Mouse (Mus musculus): ENCODE measurements around the gene Olfr1463. TPM values are rescaled to one million over a fixed set of nuclear protein-coding genes. Genes with fewer than 3 reads are reported as not detected.

Olfr1463 gene
- total RNA-seq (2021) = not detected
- long read RNA-seq, experiment 1 = 0 reads
- long read RNA-seq, experiment 2 = 0 reads

DNA sequence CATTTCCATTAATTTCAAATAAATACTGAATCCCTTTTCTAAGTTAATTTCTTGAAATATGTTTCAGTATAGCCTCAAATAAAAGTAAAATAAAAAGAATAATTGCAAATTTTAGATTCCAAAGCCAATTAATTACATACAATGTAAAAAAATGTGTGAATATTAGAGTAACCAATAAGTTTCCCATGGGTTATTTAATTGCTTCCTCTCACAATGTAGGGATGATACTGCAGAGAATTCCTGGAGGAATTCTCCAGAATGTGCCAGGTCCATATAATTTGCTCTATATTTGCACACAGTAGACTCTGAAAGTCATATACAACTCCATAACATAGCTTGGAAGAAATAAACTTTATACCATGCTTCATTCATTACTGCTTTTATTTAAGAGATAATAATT, at the start of gene Olfr1463:
Gene Olfr1463, plus strand, starts transcription at position 301 of the 400 bp plus-strand sequence.
- Histone ChIP-seq H3K27ac (no peak within 1 kb of the TSS), H3K4me3 (no peak within 1 kb of the TSS)
- intact Hi-C loops (cut with DNase I) = no loop called here
- TF ChIP-seq CTCF (IDR thresholded peaks at IDR 0.05) = no peak
- no peak for DNase-seq (ENCODE audit: extremely low spot score in 1 of 2, low spot score in 2 of 2)

DNA sequence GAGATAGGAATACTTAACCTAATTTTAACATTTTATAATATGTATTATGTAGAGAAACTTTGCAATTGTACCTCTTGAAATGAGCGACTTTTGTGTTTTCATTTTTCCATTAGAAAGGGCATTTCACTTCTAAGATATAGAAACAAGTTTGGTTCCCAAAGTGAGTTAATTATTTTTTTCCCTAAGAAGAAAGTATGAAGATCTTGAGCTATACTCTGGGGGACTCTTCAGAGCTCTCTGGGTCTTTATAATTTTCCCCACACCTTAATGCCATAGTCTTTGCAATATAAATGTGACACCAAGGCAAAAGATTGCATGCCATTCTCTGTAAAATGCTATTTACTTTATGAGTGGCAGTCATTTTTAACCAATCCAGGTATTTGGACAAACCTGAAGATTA, 45.7 kb upstream of the Olfr1463 start, which contains the start of gene Olfr1462:
Gene Olfr1462, plus strand, starts transcription at position 301 of the 400 bp plus-strand sequence.
- Histone ChIP-seq H3K4me3 (no peak within 1 kb of the TSS), H3K27ac (no peak within 1 kb of the TSS)
- no peak for DNase-seq (ENCODE audit: extremely low spot score in 1 of 2, low spot score in 2 of 2)
- TF ChIP-seq CTCF (IDR thresholded peaks at IDR 0.05) = no peak
- intact Hi-C loops (cut with DNase I) = no loop called here

DNA sequence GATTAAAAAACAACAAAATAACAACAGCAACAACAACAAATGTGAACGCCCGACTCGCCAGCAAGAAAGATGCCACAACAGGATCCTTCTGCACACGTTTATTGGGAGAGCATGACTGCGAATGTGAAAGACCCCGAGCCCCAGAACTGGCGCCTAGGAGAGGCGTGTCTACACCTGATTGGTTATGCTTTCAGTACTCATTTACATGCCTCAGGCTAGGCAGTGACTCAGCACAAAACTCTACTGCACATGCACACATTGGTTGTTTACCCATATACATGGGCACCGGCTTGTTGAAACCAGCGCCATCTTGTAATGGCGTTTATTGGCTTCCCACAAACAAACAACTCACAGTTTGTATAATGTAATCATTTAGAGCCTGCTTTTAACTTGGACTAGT, 9.5 kb upstream of the Olfr1463 start:
- TF ChIP-seq CTCF (IDR thresholded peaks at IDR 0.05) = no peak
- no peak for DNase-seq (ENCODE audit: extremely low spot score in 1 of 2, low spot score in 2 of 2)
- intact Hi-C loops (cut with DNase I) = no loop called here
- Histone ChIP-seq H3K4me3 (no peak overlapping the region), H3K27ac (no peak overlapping the region)

Other genes with a start within 250 kb of the Olfr1463 start
- gene Olfr1451, start 236.3 kb upstream of the Olfr1463 start, total RNA-seq (2021) = not detected
- gene Olfr1453, start 203.0 kb upstream of the Olfr1463 start, total RNA-seq (2021) = not detected
- not detected for gene Olfr1454, start 170.7 kb upstream of the Olfr1463 start, total RNA-seq (2021)
- gene Olfr1457, start 133.4 kb upstream of the Olfr1463 start, total RNA-seq (2021) = not detected
- not detected for gene Olfr1458, start 124.6 kb upstream of the Olfr1463 start, total RNA-seq (2021)
- under 1 TPM; 0.16 to 0.19 TPM for gene Olfr1459, start 81.8 kb upstream of the Olfr1463 start, total RNA-seq (2021)
- not detected for gene Olfr1461, start 68.3 kb upstream of the Olfr1463 start, total RNA-seq (2021)
- gene Olfr1462, start 45.6 kb upstream of the Olfr1463 start, total RNA-seq (2021) = not detected
- not detected for gene Olfr1465, start 84.2 kb downstream of the Olfr1463 start, total RNA-seq (2021)
- not detected for gene Olfr1466, start 107.5 kb downstream of the Olfr1463 start, total RNA-seq (2021)
- gene Olfr1467, start 130.9 kb downstream of the Olfr1463 start, total RNA-seq (2021) = not detected
- gene Olfr1469, start 176.5 kb downstream of the Olfr1463 start, total RNA-seq (2021) = not detected
- gene Olfr1471, start 212.1 kb downstream of the Olfr1463 start, total RNA-seq (2021) = not detected
- not detected for gene Olfr1472, start 224.8 kb downstream of the Olfr1463 start, total RNA-seq (2021)
- gene Olfr1474, start 238.2 kb downstream of the Olfr1463 start, total RNA-seq (2021) = not detected
- not detected for gene Olfr1475, start 248.9 kb downstream of the Olfr1463 start, total RNA-seq (2021)

Data from left cerebral cortex, adult 2 months (tissue).